Comparison of ENCODE assay signal across 8 mouse cellular contexts in genomic region chr6:72955517-72956198, GRCm38 (mm10). TPM values are rescaled to one million over a fixed set of nuclear protein-coding genes. Genes with fewer than 3 reads are reported as not detected.
DNase-seq lines count a peak whose midpoint lies in the region; ATAC-seq lines count a peak whose summit lies in the region.

No protein-coding gene starts in this region.

- H3K4me3 ChIP-seq in lung, embryonic 15.5 days = peak overlapping the region; percentile 76; the same call in 1 of the 2 replicates
- H3K4me3 ChIP-seq in hindbrain, embryonic 10.5 days = peak overlapping the region; percentile 95
- peak overlapping the region; percentile 63 for H3K4me3 ChIP-seq in midbrain, embryonic 15.5 days

- peaks cover 30% of the 10 kb centered on the region for H3K4me1 ChIP-seq in lung, embryonic 15.5 days
- H3K4me1 ChIP-seq in hindbrain, embryonic 10.5 days (replicated peaks) = peaks cover 30% of the 10 kb centered on the region
- peaks cover 26% of the 10 kb centered on the region for H3K4me1 ChIP-seq in midbrain, embryonic 15.5 days

- H3K9ac ChIP-seq in lung, embryonic 15.5 days = peak overlapping the region; percentile 99; the same call in 1 of the 2 replicates
- H3K9ac ChIP-seq in midbrain, embryonic 15.5 days = peak overlapping the region; percentile 91

- ATAC-seq in lung, embryonic 15.5 days (ENCODE audit: borderline replicate concordance, extremely low read depth, low FRiP score, low TSS enrichment) = no peak
- 0 out of 2 replicates have a peak, but pooled peaks have one; percentile 0 for ATAC-seq in midbrain, embryonic 15.5 days (replicated peaks)
- ATAC-seq in erythroblast, adult 5-6 weeks (replicated peaks; ENCODE audit: low FRiP score, poor library complexity, severe bottlenecking) = no peak

- H3K36me3 ChIP-seq in lung, embryonic 15.5 days = no peaks in the 10 kb centered on the region
- H3K36me3 ChIP-seq in hindbrain, embryonic 10.5 days = no peaks in the 10 kb centered on the region
- H3K36me3 ChIP-seq in midbrain, embryonic 15.5 days (replicated peaks) = no peaks in the 10 kb centered on the region

- DNase-seq in lung, postnatal 25 days (ENCODE audit: low spot score) = no peak
- peak; percentile 43 to 58 for DNase-seq in cerebellum, postnatal 10 days
- peak; percentile 38 for DNase-seq in hindbrain, embryonic 10.5 days (ENCODE audit: low spot score)
- DNase-seq in urinary bladder, postnatal 4 days (ENCODE audit: low spot score in 2 of 2) = no peak
- DNase-seq in kidney, adult 9 months = no peak

- H3K27me3 ChIP-seq in lung, embryonic 15.5 days = no peaks in the 10 kb centered on the region
- no peaks in the 10 kb centered on the region for H3K27me3 ChIP-seq in hindbrain, embryonic 10.5 days (ENCODE audit: insufficient read depth, poor library complexity, severe bottlenecking)
- no peaks in the 10 kb centered on the region for H3K27me3 ChIP-seq in midbrain, embryonic 15.5 days (replicated peaks)

- H3K4me2 ChIP-seq in lung, embryonic 15.5 days = peak overlapping the region; percentile 58
- peak overlapping the region; percentile 79 for H3K4me2 ChIP-seq in midbrain, embryonic 15.5 days

- H3K9me3 ChIP-seq in lung, embryonic 15.5 days = no peaks in the 10 kb centered on the region
- H3K9me3 ChIP-seq in hindbrain, embryonic 10.5 days = no peaks in the 10 kb centered on the region
- no peaks in the 10 kb centered on the region for H3K9me3 ChIP-seq in midbrain, embryonic 15.5 days

- 49% methylated on average over 8 of the region's 8 CpGs for WGBS in lung, embryonic 15.5 days
- WGBS in hindbrain, embryonic 10.5 days = 50% methylated on average over 8 of the region's 8 CpGs
- 29% methylated on average over 8 of the region's 8 CpGs for WGBS in midbrain, embryonic 15.5 days

- peak overlapping the region; percentile 74 for H3K27ac ChIP-seq in lung, embryonic 15.5 days
- H3K27ac ChIP-seq in hindbrain, embryonic 10.5 days = peak overlapping the region; percentile 98
- H3K27ac ChIP-seq in midbrain, embryonic 15.5 days = peak overlapping the region; percentile 91

RNA-seq across cellular contexts. Expression of gene Tmsb10, which starts 2.9 kb away (rescaled TPM):
- 2,229 and 2,599 TPM in 2 replicates for polyA plus RNA-seq in lung, embryonic 15.5 days (2015; fragmentation: Nextera tagmentation; extraction: Ambion mirVana)
- polyA plus RNA-seq in hindbrain, embryonic 10.5 days (2016; fragmentation: Nextera tagmentation; extraction: Ambion mirVana) = 3,283 and 4,408 TPM in 2 replicates
- polyA plus RNA-seq in midbrain, embryonic 15.5 days (2015; fragmentation: Nextera tagmentation; extraction: Ambion mirVana) = 4,117 and 4,750 TPM in 2 replicates
- total RNA-seq in erythroblast, adult 5-6 weeks (2015; ENCODE audit: low replicate concordance) = 232 and 262 TPM in 2 replicates
- 123 and 173 TPM in 2 replicates for total RNA-seq in erythroblast, adult 5-6 weeks (2017; ENCODE audit: low replicate concordance)

RNA-seq across cellular contexts. Expression of gene Kcmf1, which starts 55.9 kb away (rescaled TPM):
- polyA plus RNA-seq in lung, embryonic 15.5 days (2015; fragmentation: Nextera tagmentation; extraction: Ambion mirVana) = 45.9 and 48.9 TPM in 2 replicates
- polyA plus RNA-seq in hindbrain, embryonic 10.5 days (2016; fragmentation: Nextera tagmentation; extraction: Ambion mirVana) = 24.2 and 28.7 TPM in 2 replicates
- 38.1 and 42.8 TPM in 2 replicates for polyA plus RNA-seq in midbrain, embryonic 15.5 days (2015; fragmentation: Nextera tagmentation; extraction: Ambion mirVana)
- total RNA-seq in erythroblast, adult 5-6 weeks (2015; ENCODE audit: low replicate concordance) = 11.9 and 18.6 TPM in 2 replicates
- 36.5 and 36.7 TPM in 2 replicates for total RNA-seq in erythroblast, adult 5-6 weeks (2017; ENCODE audit: low replicate concordance)

Comparison
In these comparisons a context has a peak if more than half of its experiments do, and no peak if none do; other contexts are left out.
1. DNase-seq: peak in cerebellum, postnatal 10 days (2 of 2) and hindbrain, embryonic 10.5 days (single experiment); none in lung, postnatal 25 days (single experiment), urinary bladder, postnatal 4 days (0 of 2) and kidney, adult 9 months (single experiment).
2. Peak in every context shown above with its lines, with median percentiles within 50 percentile points of each other: H3K27ac ChIP-seq and H3K4me3 ChIP-seq.